Mouse (Mus musculus) cerebellum, adult 11-12 months (tissue): ENCODE results near the gene Gm6583.
A peak's percentile ranks its signal among the peaks of the same experiment; 100 is the strongest.
"Not testable (repeated sequence)": the region's sequence is repeated elsewhere in the genome, so short reads cannot be mapped to it uniquely, and the experiment has no call there.

Experiments
- DNase-seq: peaks from one replicate; pipeline ENCODE4 v3.0.0; 2022

The Gm6583 gene

DNA sequence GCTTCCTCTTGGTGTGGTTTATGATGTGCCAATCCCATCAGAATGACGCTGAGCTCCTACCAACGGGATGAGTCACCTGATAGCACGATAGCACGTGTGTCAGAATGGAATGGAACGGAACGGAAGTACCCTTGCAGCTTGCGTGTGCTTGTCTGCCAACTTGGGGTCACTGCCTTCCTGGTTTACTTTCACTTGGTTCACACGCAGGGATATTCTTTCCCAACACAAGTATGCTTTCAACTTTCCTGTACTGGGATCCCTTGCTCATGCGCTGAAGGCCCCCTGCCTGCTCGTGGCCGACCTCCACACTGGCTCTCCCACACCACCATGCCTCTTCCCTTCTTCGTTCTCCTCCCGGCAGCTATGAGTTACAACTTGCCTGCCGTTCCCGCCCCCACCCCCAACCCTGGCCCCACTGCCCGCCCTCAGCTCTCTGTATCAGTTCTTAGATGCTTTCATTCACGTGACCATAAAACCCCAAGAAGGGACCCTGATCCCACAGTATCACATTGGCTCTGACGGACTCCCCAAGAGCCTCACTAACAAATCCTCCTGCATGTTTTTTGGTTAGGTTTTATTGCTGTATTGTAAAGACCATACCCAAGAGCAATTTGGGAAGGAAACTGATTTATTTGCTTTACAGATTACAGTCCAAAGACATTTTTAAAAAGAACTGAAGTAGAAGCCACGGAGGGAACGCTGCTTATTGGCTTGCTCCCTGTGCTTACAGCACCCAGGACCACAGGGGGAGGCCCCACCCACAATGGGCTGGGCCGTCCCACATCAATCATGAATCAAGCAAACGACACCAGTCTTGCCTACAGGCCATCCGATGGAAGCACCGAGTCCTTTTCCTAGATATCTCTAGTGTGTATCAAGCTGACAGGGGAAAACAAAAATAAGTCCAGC lies 30.9 kb downstream of the Gm6583 start:
- DNase-seq, result no peak

DNA sequence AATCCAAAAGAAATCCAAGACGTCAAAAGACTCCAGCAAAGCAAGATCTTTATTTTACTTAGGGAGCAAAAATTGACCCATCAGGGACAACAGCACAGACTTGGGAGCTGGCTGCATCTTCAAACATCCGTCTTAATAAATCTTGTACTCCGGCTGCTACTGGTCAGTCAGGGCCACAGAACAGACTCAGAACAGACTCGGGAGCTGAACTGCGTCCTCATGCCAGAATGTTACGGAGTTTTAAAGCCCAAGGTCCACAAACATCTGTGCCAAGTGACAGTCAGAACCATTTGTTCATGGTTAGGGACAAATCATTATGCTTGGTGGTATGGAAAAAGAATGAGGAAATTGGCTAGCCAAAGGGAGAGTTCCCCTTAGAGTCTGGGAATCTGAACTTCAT lies 32.6 kb downstream of the Gm6583 start:
- no peak for DNase-seq

GRCm38 (mm10) chr5:112321376-112321775 lies 34.5 kb downstream of the Gm6583 start:
- no peak for DNase-seq

- peak; percentile 65 for DNase-seq
Measured at GRCm38 (mm10) chr5:112320936-112321335, 34.9 kb downstream of the Gm6583 start.

DNA sequence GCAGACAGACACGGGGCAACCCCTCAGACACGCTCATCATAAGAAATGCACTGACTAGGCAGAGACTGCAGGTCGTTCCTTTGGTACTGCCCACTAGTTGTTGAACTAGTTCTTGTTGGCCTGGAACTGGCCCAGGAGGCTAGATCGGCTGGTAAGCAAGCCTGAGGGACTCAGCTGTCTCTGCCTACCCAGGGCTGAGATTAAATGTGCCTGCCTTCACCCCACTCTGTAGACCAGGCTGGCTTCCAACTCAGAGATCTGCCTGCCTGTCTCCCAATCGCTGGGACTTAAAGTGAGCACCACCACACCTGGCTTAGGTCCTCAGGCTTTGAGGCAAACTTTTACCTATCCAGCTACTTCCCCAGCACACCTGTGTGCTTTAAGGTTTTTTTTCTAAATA lies 35.5 kb downstream of the Gm6583 start:
- no peak for DNase-seq

DNA sequence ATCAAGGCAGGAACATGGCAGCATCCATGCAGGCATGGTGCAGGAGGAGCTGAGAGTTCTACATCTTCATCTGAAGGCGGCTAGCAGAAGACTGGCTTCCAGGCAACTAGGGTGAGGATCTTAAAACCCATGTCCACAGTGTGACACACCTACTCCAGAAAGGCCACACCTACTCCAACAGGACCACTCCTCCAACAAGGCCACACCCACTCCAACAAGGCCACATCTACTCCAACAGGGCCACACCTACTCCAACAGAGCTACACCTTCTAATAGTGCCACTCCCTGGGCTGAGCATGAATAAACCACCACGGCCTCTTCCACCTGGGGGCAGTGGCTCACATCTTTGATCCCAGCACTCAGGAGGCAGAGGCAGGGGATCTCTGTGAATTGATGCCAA lies 36.5 kb downstream of the Gm6583 start:
- not testable (repeated sequence) for DNase-seq

DNA sequence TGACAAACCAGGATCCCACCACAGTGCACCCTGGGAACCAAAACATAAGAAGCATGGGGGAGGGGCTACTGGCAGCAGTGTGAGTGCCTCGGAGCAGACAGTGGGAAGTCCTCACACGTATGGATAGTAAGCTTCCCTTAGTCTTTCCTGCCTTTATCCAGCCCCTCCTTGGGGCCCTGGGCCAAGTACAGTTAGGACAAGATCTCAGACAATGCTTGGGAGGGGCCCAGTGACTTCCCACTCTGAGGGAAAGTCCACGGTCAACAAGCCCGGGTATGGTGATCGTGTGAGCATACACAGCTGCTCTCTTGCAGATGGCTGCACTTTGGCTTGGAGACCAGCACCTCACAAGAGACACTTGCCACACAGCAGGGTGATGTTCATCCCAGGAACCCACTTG lies 38.5 kb downstream of the Gm6583 start:
- no peak for DNase-seq

GRCm38 (mm10) chr5:112316468-112316867 lies 39.4 kb downstream of the Gm6583 start:
- no peak for DNase-seq

- no peak for DNase-seq
Measured at GRCm38 (mm10) chr5:112313222-112313885, 42.5 kb downstream of the Gm6583 start.

- DNase-seq, result no peak
Measured at GRCm38 (mm10) chr5:112305842-112306241, 50.0 kb downstream of the Gm6583 start.
